Mouse (Mus musculus): ENCODE data around the gene Glis2. TPM values are rescaled to one million over a fixed set of nuclear protein-coding genes. Genes with fewer than 3 reads are reported as not detected.

Glis2 gene
- polyA plus RNA-seq, 1 experiment = 23.6 TPM

DNA sequence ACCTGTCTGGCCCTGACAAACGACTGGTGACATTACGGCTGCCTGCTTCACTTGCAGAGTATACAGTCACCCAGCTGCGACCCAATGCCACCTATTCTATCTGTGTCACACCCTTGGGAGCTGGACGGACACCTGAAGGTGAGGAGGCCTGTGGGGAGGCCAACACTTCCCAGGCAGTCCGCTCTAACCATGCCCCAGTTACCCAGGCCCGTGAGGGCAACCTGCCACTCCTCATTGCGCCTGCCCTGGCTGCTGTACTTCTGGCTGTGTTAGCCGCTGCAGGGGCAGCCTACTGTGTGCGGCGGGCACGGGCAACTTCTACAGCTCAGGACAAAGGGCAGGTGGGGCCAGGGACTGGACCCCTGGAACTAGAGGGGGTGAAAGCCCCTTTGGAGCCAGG, 55.2 kb downstream of the Glis2 start:
- peaks cover 83% of the 10 kb centered on the region for H3K36me3 ChIP-seq (ENCODE audit: control insufficient read depth, insufficient read depth)

DNA sequence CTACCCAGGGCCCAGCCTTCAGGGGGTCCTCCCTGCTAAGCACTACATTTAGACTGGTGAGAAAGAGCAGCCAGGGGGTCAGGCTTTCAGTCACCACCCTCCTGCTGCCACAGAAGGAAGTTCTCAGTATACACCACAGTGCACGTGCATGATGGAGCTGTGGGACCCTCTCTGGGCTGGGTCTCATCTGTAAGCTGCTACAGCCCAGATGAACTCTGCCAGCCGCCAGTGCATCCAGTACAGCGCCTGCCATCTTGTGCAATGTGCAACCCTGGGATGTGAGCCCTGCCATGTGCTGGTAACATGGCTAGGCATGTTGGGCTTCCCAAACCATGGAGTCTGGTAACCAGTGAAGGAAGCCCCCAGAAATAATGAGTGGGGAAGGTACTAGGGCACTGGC, 55.6 kb downstream of the Glis2 start:
- no peaks in the 10 kb centered on the region for H3K27me3 ChIP-seq (ENCODE audit: control insufficient read depth, insufficient read depth, insufficient read length)
- peaks cover 75% of the 10 kb centered on the region for H3K79me2 ChIP-seq (ENCODE audit: control insufficient read depth, insufficient read depth)
- TF ChIP-seq CTCF (IDR thresholded peaks at IDR 0.05; ENCODE audit: control insufficient read depth, insufficient read depth, insufficient read length) (no peak), MYOD1 (IDR thresholded peaks at IDR 0.05; ENCODE audit: control insufficient read depth, insufficient read length, low read depth) (no peak), CEBPB (IDR thresholded peaks at IDR 0.05; ENCODE audit: low read depth) (no peak), USF1 (IDR thresholded peaks at IDR 0.05; ENCODE audit: low read depth) (no peak), FOSL1 (IDR thresholded peaks at IDR 0.05; ENCODE audit: insufficient read depth, low read length, poor library complexity, severe bottlenecking) (no peak)
- H3K79me3 ChIP-seq (ENCODE audit: low read depth) = peaks cover 42% of the 10 kb centered on the region
- peaks cover 80% of the 10 kb centered on the region for H3K36me3 ChIP-seq (ENCODE audit: control insufficient read depth, insufficient read depth)
- no peak overlapping the region for H3ac ChIP-seq (ENCODE audit: control insufficient read depth, insufficient read length, low read depth)
- H3K4me3 ChIP-seq (ENCODE audit: insufficient read depth, poor library complexity, severe bottlenecking) = no peak overlapping the region

More for the DNA sequence above, 55.2 kb downstream of the Glis2 start:
- TF ChIP-seq MYOG (IDR thresholded peaks at IDR 0.05; ENCODE audit: control insufficient read depth, extremely low read depth, insufficient read length) = no peak
- TF ChIP-seq USF1 (IDR thresholded peaks at IDR 0.05; ENCODE audit: low read depth) = no peak
- no peak overlapping the region for H3K4me3 ChIP-seq (ENCODE audit: insufficient read depth, poor library complexity, severe bottlenecking)
- H3K79me2 ChIP-seq (ENCODE audit: control insufficient read depth, insufficient read depth) = peaks cover 80% of the 10 kb centered on the region
- H3K79me3 ChIP-seq (ENCODE audit: low read depth) = peaks cover 45% of the 10 kb centered on the region
- H3ac ChIP-seq (ENCODE audit: control insufficient read depth, insufficient read length, low read depth) = no peak overlapping the region
- no peaks in the 10 kb centered on the region for H3K27me3 ChIP-seq (ENCODE audit: control insufficient read depth, insufficient read depth, insufficient read length)

DNA sequence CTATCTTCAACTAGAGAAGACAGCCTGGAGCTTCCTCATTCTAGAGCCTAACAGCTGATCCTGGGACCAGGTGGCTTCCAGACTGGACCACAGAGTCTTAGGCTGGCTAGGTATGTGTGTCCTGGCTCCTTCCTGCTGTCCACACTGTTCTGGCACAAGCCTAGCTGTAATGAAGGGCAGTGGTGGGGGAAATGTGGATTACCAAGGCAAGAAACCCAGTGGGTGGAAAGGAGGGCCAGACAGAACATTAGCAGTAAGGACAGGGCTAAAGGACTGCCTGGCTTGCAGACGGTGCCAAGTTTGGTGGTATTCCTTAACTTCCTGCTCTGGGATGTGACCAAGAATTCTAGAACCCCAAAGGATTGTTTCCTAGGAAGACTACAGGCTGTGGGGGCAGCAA, 56.6 kb downstream of the Glis2 start:
- peaks cover 71% of the 10 kb centered on the region for H3K36me3 ChIP-seq (ENCODE audit: control insufficient read depth, insufficient read depth)
- TF ChIP-seq FOSL1 (IDR thresholded peaks at IDR 0.05; ENCODE audit: insufficient read depth, low read length, poor library complexity, severe bottlenecking) (no peak), MYOD1 (IDR thresholded peaks at IDR 0.05; ENCODE audit: control insufficient read depth, insufficient read length, low read depth) (no peak), CTCF (IDR thresholded peaks at IDR 0.05; ENCODE audit: control insufficient read depth, insufficient read depth, insufficient read length) (no peak), MAX (IDR thresholded peaks at IDR 0.05) (no peak), MYOG (IDR thresholded peaks at IDR 0.05; ENCODE audit: control insufficient read depth, extremely low read depth, insufficient read length) (no peak), CEBPB (IDR thresholded peaks at IDR 0.05; ENCODE audit: low read depth) (no peak)
- H3ac ChIP-seq (ENCODE audit: control insufficient read depth, insufficient read length, low read depth) = no peak overlapping the region

DNA sequence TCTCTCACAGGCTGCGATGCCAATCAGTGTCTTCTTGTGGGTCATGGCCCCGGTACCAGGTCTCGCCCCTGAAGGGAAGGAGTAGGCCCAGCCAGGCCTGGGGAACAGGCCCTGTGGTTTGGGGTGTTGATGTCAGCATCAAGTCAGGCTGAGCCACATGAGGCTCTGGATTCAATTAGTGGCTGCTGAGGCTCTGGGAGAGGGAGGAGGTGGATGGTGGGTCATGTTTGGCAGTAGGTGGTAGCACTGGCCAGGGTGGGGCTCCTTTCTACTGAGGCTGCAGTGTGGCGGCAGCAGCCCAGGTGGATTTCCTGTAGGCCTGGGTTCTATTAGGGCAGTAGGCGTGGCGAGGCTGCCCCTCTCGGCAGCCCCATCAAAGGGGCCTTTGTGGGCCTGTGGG, 57.1 kb downstream of the Glis2 start:
- H3ac ChIP-seq (ENCODE audit: control insufficient read depth, insufficient read length, low read depth) = no peak overlapping the region
- H3K27me3 ChIP-seq (ENCODE audit: control insufficient read depth, insufficient read depth, insufficient read length) = no peaks in the 10 kb centered on the region
- peaks cover 66% of the 10 kb centered on the region for H3K36me3 ChIP-seq (ENCODE audit: control insufficient read depth, insufficient read depth)
- H3K79me3 ChIP-seq (ENCODE audit: low read depth) = peaks cover 30% of the 10 kb centered on the region
- H3K79me2 ChIP-seq (ENCODE audit: control insufficient read depth, insufficient read depth) = peaks cover 60% of the 10 kb centered on the region
- no peak overlapping the region for H3K4me3 ChIP-seq (ENCODE audit: insufficient read depth, poor library complexity, severe bottlenecking)
- TF ChIP-seq CEBPB (IDR thresholded peaks at IDR 0.05; ENCODE audit: low read depth) = no peak
- no peak for TF ChIP-seq MYOD1 (IDR thresholded peaks at IDR 0.05; ENCODE audit: control insufficient read depth, insufficient read length, low read depth)
- no peak for TF ChIP-seq CTCF (IDR thresholded peaks at IDR 0.05; ENCODE audit: control insufficient read depth, insufficient read depth, insufficient read length)
- TF ChIP-seq MYOG (IDR thresholded peaks at IDR 0.05; ENCODE audit: control insufficient read depth, extremely low read depth, insufficient read length) = no peak
- no peak for TF ChIP-seq MAX (IDR thresholded peaks at IDR 0.05)
- no peak for TF ChIP-seq FOSL1 (IDR thresholded peaks at IDR 0.05; ENCODE audit: insufficient read depth, low read length, poor library complexity, severe bottlenecking)
- TF ChIP-seq USF1 (IDR thresholded peaks at IDR 0.05; ENCODE audit: low read depth) = no peak

More for the DNA sequence above, 56.6 kb downstream of the Glis2 start:
- Histone ChIP-seq H3K79me3 (ENCODE audit: low read depth) (peaks cover 35% of the 10 kb centered on the region), H3K27me3 (ENCODE audit: control insufficient read depth, insufficient read depth, insufficient read length) (no peaks in the 10 kb centered on the region), H3K79me2 (ENCODE audit: control insufficient read depth, insufficient read depth) (peaks cover 66% of the 10 kb centered on the region), H3K4me3 (ENCODE audit: insufficient read depth, poor library complexity, severe bottlenecking) (no peak overlapping the region)

DNA sequence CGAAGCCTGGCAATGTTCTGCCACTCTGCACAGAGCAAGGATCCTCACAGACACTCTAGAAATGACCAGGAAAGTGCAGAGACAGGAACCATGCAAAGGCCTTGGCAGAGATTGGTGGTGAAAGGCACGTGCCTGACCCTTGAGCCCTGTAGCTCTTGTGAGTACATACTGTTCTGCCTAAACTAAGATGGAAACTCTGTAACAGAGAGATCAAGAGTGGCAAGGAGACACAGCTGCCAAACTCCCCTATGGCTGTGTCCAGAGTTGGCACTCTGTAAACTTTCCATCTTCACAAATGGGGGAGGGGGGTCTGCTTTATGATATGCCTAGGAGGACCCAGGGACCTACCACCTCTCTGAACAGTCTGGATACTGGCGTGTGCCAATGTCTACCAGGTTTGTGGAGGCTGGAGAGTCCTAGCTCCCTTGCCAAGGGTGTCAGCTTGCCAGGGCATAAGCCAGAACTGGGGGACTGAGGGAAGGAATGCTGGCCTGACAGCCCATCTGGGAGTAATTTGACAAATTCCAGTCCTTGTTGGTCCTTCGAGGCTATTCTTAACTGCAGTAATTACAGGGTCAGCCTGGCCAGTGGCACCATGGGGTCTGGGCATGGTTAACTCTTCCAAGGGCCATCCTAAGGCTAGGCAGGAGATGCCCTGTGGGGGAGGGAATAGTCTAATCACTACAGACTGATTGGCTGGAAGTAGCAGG, 58.3 kb downstream of the Glis2 start:
- TF ChIP-seq CEBPB (IDR thresholded peaks at IDR 0.05; ENCODE audit: low read depth) (no peak), MAX (IDR thresholded peaks at IDR 0.05) (no peak), USF1 (IDR thresholded peaks at IDR 0.05; ENCODE audit: low read depth) (no peak), MYOD1 (IDR thresholded peaks at IDR 0.05; ENCODE audit: control insufficient read depth, insufficient read length, low read depth) (no peak), CTCF (IDR thresholded peaks at IDR 0.05; ENCODE audit: control insufficient read depth, insufficient read depth, insufficient read length) (no peak), FOSL1 (IDR thresholded peaks at IDR 0.05; ENCODE audit: insufficient read depth, low read length, poor library complexity, severe bottlenecking) (no peak), MYOG (IDR thresholded peaks at IDR 0.05; ENCODE audit: control insufficient read depth, extremely low read depth, insufficient read length) (no peak)
- no peaks in the 10 kb centered on the region for H3K27me3 ChIP-seq (ENCODE audit: control insufficient read depth, insufficient read depth, insufficient read length)
- no peak overlapping the region for H3K4me3 ChIP-seq (ENCODE audit: insufficient read depth, poor library complexity, severe bottlenecking)
- peaks cover 50% of the 10 kb centered on the region for H3K79me2 ChIP-seq (ENCODE audit: control insufficient read depth, insufficient read depth)
- peaks cover 28% of the 10 kb centered on the region for H3K79me3 ChIP-seq (ENCODE audit: low read depth)
- no peak overlapping the region for H3ac ChIP-seq (ENCODE audit: control insufficient read depth, insufficient read length, low read depth)
- peaks cover 64% of the 10 kb centered on the region for H3K36me3 ChIP-seq (ENCODE audit: control insufficient read depth, insufficient read depth)

DNA sequence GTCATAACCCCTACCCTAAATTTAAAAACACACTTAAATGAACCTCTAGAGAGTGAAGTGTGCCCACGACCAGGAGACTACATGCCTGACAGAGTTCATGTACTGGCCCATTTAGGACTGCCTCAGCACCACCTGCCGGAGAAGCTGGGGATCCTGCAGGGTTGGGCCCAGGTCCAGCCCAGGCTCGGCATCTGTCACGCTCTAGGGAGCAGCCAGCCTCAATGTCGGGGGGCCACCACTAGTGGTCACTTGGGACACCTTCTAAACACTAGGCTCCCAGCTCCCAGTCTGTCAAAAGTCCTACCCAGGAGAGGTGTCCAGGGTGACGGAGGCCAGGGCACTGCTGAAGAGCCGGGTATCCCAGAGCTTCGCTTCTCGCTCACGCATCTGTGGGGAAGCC, 60.2 kb downstream of the Glis2 start:
- no peaks in the 10 kb centered on the region for H3K27me3 ChIP-seq (ENCODE audit: control insufficient read depth, insufficient read depth, insufficient read length)
- peaks cover 14% of the 10 kb centered on the region for H3K79me3 ChIP-seq (ENCODE audit: low read depth)
- peaks cover 48% of the 10 kb centered on the region for H3K36me3 ChIP-seq (ENCODE audit: control insufficient read depth, insufficient read depth)
- no peak for TF ChIP-seq MYOG (IDR thresholded peaks at IDR 0.05; ENCODE audit: control insufficient read depth, extremely low read depth, insufficient read length)
- no peak for TF ChIP-seq CEBPB (IDR thresholded peaks at IDR 0.05; ENCODE audit: low read depth)
- no peak for TF ChIP-seq CTCF (IDR thresholded peaks at IDR 0.05; ENCODE audit: control insufficient read depth, insufficient read depth, insufficient read length)
- no peak for TF ChIP-seq FOSL1 (IDR thresholded peaks at IDR 0.05; ENCODE audit: insufficient read depth, low read length, poor library complexity, severe bottlenecking)
- no peak overlapping the region for H3K4me3 ChIP-seq (ENCODE audit: insufficient read depth, poor library complexity, severe bottlenecking)
- peaks cover 32% of the 10 kb centered on the region for H3K79me2 ChIP-seq (ENCODE audit: control insufficient read depth, insufficient read depth)
- H3ac ChIP-seq (ENCODE audit: control insufficient read depth, insufficient read length, low read depth) = no peak overlapping the region

All from C2C12 (cell line).